Mouse (Mus musculus): Measurements from ENCODE around the gene Sema4g.
A peak's percentile ranks its signal among the peaks of the same experiment; 100 is the strongest.

Sema4g gene

GRCm38 (mm10) chr19:44988831-44989566 lies at the start of gene Sema4g:
Gene Sema4g (plus strand): TSS chr19:44989101.
- peak; percentile 56 for DNase-seq (ENCODE audit: low read depth, low spot score)

DNA sequence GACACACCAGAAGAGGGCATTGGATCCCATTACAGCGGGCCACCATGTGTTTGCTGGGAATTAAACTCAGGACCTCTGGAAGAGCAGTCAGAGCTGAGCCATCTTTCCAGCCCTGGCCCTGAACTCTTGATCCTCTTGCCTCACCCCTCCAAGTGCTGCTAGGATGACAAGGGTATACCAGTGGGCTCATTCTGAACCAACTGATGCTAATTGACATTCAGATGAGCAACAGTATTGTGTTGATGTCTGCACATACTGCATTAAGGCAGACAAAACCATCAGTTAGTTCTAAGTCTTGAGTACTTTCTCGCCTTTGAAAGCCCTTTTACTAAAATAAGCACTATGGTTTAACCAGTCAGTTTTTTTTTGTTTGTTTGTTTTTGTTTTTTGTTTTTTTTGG lies 29.3 kb upstream of the Sema4g start:
- no peak for DNase-seq (ENCODE audit: low read depth, low spot score)

GRCm38 (mm10) chr19:44965978-44966377 lies 22.9 kb upstream of the Sema4g start:
- DNase-seq (ENCODE audit: low read depth, low spot score): no peak

GRCm38 (mm10) chr19:44968329-44968728 lies 20.6 kb upstream of the Sema4g start:
- DNase-seq (ENCODE audit: low read depth, low spot score): no peak

DNA sequence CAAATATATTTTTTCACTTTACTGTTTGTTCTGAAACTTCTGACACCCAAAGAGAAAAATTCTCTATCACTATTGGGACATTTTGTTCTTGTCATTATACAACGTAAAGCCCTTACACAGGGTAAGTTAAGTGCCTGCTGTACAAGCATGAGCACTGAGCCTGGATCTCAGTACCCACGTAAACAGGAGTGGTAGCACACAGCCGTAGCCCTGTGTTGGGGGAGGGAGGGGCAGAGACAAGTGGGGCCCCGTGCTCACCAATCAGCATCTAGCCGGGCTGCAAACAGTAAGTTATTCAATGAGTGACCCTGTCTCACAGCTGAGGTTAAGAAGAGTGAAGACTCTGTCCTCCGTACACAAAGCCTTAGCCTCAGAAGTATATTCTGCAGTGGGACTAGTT lies 12.3 kb upstream of the Sema4g start:
- DNase-seq (ENCODE audit: low read depth, low spot score): no peak

- DNase-seq (ENCODE audit: low read depth, low spot score): no peak
Measured at GRCm38 (mm10) chr19:44977148-44977547, 11.8 kb upstream of the Sema4g start.

DNA sequence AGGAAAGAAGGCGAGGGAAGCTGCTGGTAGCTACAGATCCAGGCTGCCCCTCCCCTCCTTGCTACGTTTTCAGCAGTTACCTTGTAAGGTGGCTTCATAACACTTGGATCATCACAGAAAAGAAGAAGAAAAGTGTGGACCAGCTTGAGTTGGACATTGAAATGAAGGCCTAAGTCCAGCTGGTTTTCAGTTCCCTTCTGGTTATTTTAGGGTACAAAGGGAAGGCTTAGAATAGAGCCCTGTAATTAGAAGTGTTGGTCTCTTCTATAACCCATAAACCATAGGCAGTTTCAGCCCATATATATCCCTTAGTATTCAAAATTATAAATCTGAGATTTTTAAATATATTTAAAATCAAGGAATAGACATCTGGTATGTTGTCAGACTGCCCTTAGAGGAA lies 8.1 kb upstream of the Sema4g start:
- no peak for DNase-seq (ENCODE audit: low read depth, low spot score)

DNA sequence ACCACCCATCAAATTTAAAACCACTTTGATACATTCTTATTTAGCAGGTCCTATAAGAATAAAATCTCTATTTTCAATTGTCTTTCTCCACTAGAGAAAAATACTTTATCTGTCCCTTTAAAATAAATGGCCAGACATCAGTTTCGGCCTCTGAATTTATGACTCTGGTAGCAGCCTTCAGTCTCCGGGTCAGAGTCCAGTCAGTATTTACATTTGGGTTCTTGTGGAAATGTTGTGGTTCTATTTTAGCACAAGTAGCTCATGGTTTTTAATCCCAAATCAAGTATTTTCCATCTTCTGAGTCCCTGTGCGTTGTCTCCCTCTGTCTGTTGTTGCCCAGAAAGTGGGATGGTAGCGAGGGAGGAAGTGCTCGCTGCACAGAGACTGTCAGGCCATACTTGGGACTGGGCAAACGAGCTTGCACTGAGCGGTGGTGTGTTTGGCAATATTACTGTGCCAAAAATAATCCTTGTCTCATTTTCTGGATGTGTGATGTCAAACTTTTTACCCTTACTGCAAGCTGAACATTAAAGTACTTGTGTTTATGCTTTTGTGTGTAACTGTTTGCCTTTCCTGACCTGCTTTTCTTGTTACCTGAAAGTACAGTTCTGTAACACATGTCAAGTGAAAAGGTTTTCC lies 6.3 kb upstream of the Sema4g start:
- DNase-seq (ENCODE audit: low read depth, low spot score): no peak

DNA sequence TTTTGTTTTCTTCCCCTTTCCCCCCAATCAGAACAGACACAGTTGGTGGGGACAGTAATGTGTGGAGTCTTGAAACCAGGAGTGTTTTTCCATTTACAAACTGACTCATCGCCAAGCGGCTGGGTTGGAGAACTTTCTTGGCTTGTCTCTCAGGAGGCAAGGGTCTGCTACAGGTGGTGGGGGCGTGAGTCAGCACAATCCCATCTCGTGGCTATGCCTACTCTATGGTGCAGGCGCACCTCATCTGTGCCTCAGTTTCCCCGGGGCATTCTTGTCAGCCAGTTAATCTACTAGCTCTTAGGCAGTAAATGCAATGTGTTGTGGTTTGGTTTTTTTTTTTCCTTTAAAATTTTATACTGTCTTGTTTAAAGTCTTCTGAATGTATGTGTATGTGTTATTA lies 5.5 kb upstream of the Sema4g start:
- no peak for DNase-seq (ENCODE audit: low read depth, low spot score)

GRCm38 (mm10) chr19:44984420-44984819 lies 4.5 kb upstream of the Sema4g start:
- DNase-seq (ENCODE audit: low read depth, low spot score): no peak

DNA sequence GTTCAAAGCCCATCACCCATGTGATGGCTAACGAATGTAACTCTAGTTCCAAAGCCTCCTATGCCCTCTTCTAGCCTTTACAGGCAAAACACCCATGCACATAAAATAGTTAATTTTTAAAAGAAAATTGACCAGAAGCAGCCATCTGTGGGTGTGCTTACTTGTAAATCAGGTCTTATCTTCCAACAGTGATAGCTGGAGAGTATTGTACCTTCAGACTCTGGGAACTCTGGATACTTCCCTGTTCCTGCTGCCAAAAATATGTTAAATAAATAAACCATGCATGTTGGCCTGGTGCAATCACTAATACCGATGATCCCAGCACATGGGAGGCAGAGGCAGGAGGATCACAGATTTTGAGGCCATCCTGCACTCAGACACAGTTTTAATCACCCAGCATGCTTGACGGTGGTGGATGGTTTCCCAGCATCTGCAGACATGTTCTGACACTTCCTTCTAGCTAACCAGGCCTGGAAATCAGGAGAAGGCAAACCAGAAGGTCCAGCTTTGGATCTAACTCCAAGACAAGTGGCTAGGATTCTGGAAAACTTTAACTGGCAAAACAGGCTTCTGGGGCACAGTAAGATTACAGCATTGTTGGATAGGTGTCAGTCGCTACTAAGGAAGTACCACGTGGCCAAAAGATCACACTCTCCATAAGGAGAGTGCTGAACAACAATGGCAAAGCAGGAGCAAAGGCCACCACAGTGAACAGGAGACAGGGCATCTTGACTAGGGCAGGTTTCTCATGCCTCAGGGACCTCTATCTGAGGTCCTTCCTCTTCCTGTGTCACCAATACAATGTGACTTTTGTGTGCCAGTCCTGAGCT lies 3.5 kb upstream of the Sema4g start:
- no peak for DNase-seq (ENCODE audit: low read depth, low spot score)

GRCm38 (mm10) chr19:44987004-44987403 lies 1.9 kb upstream of the Sema4g start:
- DNase-seq (ENCODE audit: low read depth, low spot score): no peak

GRCm38 (mm10) chr19:44987851-44988250 lies 1.1 kb upstream of the Sema4g start:
- no peak for DNase-seq (ENCODE audit: low read depth, low spot score)

DNA sequence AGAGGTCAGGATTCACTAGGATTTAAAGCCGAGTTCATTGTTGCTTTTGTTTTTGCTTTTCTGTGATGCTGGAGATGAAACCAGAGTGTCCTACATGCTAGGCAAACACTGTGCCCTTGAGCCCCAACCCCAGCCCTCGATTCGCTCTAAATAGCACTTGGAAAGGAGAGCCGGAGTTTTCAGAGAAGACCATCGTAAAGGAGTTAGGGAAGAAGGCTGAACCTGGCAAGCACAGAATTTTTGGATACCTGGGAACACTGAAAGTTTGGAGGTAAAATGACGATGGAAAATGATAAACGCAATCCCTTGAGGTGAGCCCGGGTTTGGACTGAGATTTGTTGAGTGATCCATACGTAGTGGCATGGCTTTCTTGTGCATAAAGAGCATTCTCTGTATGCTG lies 580 bp upstream of the Sema4g start:
- no peak for DNase-seq (ENCODE audit: low read depth, low spot score)

GRCm38 (mm10) chr19:44989567-44990495 lies 930 bp downstream of the Sema4g start:
- no peak for DNase-seq (ENCODE audit: low read depth, low spot score)

GRCm38 (mm10) chr19:44991031-44991430 lies 2.1 kb downstream of the Sema4g start:
- DNase-seq (ENCODE audit: low read depth, low spot score): no peak

GRCm38 (mm10) chr19:44992246-44992645 lies 3.3 kb downstream of the Sema4g start:
- DNase-seq (ENCODE audit: low read depth, low spot score): no peak

- no peak for DNase-seq (ENCODE audit: low read depth, low spot score)
Measured at GRCm38 (mm10) chr19:44992712-44993111, 3.8 kb downstream of the Sema4g start.

GRCm38 (mm10) chr19:44997786-44998185 lies 8.9 kb downstream of the Sema4g start:
- DNase-seq (ENCODE audit: low read depth, low spot score): no peak

DNA sequence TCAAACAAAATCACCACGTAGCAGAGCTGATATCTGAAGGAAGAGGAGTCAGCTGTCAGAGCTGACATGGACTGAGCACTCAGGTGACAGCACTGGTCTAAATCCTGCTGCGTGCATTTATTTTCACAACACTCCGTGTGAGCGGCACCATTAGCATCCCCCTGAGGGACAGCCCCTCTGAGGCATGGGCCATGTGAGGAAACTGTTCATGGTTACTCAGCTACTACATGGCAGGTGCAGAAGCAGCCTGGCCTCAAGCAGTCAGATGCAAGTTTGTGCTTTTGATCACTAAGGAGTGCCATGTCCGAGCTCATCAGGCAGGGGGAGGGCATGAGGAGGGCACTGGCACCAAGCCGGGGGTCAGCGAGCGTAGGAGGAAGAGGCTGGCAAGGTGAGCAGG lies 10.7 kb downstream of the Sema4g start:
- no peak for DNase-seq (ENCODE audit: low read depth, low spot score)

GRCm38 (mm10) chr19:45002301-45002700 lies 13.4 kb downstream of the Sema4g start:
- DNase-seq (ENCODE audit: low read depth, low spot score): no peak

Data from CD4-positive, CD25-positive, alpha-beta regulatory T cell, adult 2 months (primary cell).